Mouse (Mus musculus): ENCODE data around the gene Ephx1. TPM values are rescaled to one million over a fixed set of nuclear protein-coding genes. Genes with fewer than 3 reads are reported as not detected.
"Not testable (repeated sequence)": the region's sequence is repeated elsewhere in the genome, so short reads cannot be mapped to it uniquely, and the experiment has no call there.

Ephx1 gene
- polyA plus RNA-seq, 1 experiment, result 13.4 TPM

DNA sequence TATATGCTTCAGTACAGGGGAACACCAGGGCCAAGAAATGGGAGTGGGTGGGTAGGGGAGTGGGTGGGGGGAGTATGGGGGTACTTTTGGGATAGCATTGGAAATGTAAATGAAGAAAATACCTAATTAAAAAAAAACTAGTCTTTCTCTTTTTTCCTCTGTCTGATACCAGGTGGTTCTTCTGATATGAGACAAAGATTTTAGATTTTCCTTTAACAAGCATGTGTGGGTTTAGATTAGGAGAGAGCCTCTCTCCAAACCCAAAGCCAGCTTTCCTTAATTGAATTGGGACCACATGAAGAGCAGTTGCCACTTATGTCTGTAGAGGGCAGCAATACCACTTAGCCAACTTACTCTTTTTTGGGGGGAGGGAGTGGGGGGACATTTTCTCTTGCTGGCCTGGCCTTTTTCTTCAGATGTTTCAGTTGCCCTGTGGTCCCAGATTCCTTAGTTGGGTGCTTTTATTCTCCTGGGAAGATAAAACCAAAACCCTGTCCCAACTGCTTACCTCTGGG, 28.7 kb upstream of the Ephx1 start:
- H3K4me1 ChIP-seq (ENCODE audit: control insufficient read depth, insufficient read depth, low read length), result no peaks in the 10 kb centered on the region
- H3K4me3 ChIP-seq (replicated peaks; ENCODE audit: control insufficient read depth, low read depth, low read length), result no peak overlapping the region

DNA sequence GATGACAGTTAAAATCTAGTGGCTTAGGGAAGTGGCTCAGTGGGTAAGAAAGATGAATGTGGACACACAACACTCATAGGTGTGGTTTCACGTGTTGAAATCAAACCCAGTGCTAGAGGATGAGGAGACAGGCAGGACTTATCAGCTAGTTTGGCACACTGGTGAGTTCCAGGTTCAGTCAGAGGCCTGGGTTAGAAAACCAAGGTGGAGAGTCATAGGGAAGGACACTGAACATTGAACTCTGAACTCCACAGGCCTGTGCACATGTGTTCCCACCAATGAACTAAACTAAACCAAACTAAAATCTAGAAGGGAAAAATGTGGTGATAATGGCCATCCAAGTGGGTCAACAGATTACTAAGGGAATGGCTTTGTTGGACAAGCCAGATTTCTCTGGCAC, 26.8 kb upstream of the Ephx1 start:
- no peaks in the 10 kb centered on the region for H3K4me1 ChIP-seq (ENCODE audit: control insufficient read depth, insufficient read depth, low read length)
- no peak for TF ChIP-seq CTCF (IDR thresholded peaks at IDR 0.05; ENCODE audit: control insufficient read depth, insufficient read depth, low read length)
- TF ChIP-seq POLR2A (IDR thresholded peaks at IDR 0.05; ENCODE audit: borderline replicate concordance, control insufficient read depth, low read depth, low read length), result no peak
- WGBS, result 18% methylated on average over 1 of the region's 1 CpGs
- no peak overlapping the region for H3K4me3 ChIP-seq (replicated peaks; ENCODE audit: control insufficient read depth, low read depth, low read length)
- no peak overlapping the region for H3K27ac ChIP-seq (ENCODE audit: control insufficient read depth, insufficient read depth, low read depth, low read length, poor library complexity)

More for the DNA sequence above, 28.7 kb upstream of the Ephx1 start:
- TF ChIP-seq CTCF (IDR thresholded peaks at IDR 0.05; ENCODE audit: control insufficient read depth, insufficient read depth, low read length), result no peak
- TF ChIP-seq POLR2A (IDR thresholded peaks at IDR 0.05; ENCODE audit: borderline replicate concordance, control insufficient read depth, low read depth, low read length), result no peak
- no peak overlapping the region for H3K27ac ChIP-seq (ENCODE audit: control insufficient read depth, insufficient read depth, low read depth, low read length, poor library complexity)

DNA sequence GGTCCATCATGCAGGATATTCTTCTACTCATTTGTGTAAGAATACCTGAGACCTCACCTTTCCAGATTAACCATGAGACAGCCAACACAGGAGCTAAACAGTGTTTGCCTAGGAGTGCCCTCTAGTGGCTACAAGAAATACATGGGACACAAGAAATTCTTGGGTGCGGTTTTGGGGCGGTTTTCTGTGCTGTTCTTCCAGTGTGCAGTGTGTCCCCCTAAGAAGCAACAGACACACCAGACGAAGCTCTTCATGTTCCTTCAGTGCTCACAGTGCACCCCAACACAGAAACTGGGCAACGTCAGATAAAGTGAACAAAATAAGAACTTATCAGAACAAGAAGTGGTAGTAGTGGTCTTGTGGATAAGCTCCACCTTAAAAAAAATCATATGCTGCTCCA, 18.9 kb upstream of the Ephx1 start:
- 2% methylated on average over 4 of the region's 4 CpGs for WGBS
- TF ChIP-seq POLR2A (IDR thresholded peaks at IDR 0.05; ENCODE audit: borderline replicate concordance, control insufficient read depth, low read depth, low read length) (no peak), CTCF (IDR thresholded peaks at IDR 0.05; ENCODE audit: control insufficient read depth, insufficient read depth, low read length) (peak; percentile 29; the same call in 1 of the 2 replicates)
- Histone ChIP-seq H3K27ac (ENCODE audit: control insufficient read depth, insufficient read depth, low read depth, low read length, poor library complexity) (no peak overlapping the region), H3K4me1 (ENCODE audit: control insufficient read depth, insufficient read depth, low read length) (no peaks in the 10 kb centered on the region), H3K4me3 (replicated peaks; ENCODE audit: control insufficient read depth, low read depth, low read length) (no peak overlapping the region)

DNA sequence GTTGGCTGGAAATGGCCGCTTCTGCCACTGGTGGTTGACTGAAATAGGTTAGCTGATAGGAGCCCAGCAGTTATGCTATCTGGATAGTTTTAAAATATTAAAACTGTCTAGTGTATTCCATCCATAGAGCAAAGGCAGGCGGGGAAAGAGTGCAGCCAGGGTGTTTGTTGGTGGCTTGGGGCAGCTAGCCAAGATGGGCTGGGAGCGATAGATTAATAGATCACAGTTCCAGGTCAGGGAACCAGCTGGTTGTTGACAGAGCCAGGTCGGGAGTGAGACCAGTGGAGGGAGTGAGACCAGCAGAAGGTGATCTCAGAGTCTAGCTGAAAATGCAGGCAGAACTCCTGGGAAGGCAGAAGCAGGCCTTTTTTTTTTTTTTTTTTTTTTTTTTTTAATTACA, 16.9 kb upstream of the Ephx1 start:
- no peak overlapping the region for H3K4me3 ChIP-seq (replicated peaks; ENCODE audit: control insufficient read depth, low read depth, low read length)
- 54% methylated on average over 4 of the region's 4 CpGs for WGBS
- H3K4me1 ChIP-seq (ENCODE audit: control insufficient read depth, insufficient read depth, low read length), result no peaks in the 10 kb centered on the region
- no peak for TF ChIP-seq CTCF (IDR thresholded peaks at IDR 0.05; ENCODE audit: control insufficient read depth, insufficient read depth, low read length)
- TF ChIP-seq POLR2A (IDR thresholded peaks at IDR 0.05; ENCODE audit: borderline replicate concordance, control insufficient read depth, low read depth, low read length), result no peak
- no peak overlapping the region; the same call in 1 of the 2 replicates for H3K27ac ChIP-seq (ENCODE audit: control insufficient read depth, insufficient read depth, low read depth, low read length, poor library complexity)

DNA sequence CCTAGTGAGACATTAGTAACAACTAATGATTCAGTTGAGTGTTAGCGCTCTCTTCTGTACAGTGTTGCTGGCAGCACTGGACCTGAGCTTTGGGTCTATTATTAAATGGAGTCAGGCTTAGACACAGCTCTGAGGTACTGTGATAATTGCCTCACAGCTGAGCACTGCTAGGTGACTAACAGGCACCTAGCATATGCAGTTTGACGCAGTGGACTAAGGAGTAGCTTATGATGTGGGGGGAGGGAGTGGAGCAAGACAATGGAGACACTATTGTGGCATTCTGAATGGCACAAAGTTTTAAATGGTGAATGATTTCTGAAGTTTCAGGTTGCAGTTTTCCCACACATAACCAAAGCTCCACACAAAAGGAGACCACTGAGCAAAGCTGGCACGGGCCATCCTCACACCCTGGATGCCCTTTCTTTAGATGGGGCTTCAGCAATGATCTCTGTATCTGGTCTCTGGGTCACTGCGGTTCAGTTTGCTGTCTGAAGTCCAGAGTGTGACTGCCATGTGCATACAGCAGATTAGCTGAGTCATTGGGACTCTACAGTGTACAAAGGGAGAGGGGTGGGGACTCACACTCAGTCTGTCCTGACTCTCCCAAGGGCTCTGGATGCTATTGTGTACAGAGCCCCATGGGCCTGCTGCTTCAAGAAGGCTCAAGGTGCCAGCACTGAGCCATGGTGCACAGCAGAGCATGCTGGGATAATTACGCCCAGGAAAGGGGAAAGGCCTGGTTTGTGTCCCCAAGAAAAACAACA, 14.5 kb upstream of the Ephx1 start:
- H3K27ac ChIP-seq (ENCODE audit: control insufficient read depth, insufficient read depth, low read depth, low read length, poor library complexity); H3K4me3 ChIP-seq (replicated peaks; ENCODE audit: control insufficient read depth, low read depth, low read length); H3K4me1 ChIP-seq (ENCODE audit: control insufficient read depth, insufficient read depth, low read length): not testable (repeated sequence)
- WGBS, result 77% methylated on average over 5 of the region's 5 CpGs

DNA sequence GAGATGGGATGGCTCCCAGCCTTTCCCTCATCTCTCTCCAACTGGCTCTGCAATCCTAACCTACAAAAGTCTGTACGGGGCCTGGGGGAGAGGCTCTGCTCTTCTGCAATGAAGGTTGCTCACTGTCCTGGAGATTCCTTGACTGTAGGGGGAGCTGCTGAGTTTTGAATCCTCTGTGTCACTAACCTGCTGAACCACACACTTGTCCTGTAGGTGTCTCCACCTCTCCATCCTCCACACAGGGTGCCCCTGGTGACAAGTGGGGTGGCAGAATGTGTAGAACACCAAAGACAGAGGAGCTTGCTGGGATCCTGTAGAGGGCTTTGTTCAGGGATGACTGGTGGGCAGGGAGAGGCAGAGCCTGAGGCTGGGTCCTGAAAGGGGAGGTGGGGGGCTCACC, 1.6 kb upstream of the Ephx1 start:
- Histone ChIP-seq H3K4me1 (ENCODE audit: control insufficient read depth, insufficient read depth, low read length) (no peaks in the 10 kb centered on the region), H3K4me3 (replicated peaks; ENCODE audit: control insufficient read depth, low read depth, low read length) (no peak overlapping the region), H3K27ac (ENCODE audit: control insufficient read depth, insufficient read depth, low read depth, low read length, poor library complexity) (no peak overlapping the region)
- WGBS, result 0% methylated on average over 1 of the region's 1 CpGs
- TF ChIP-seq CTCF (IDR thresholded peaks at IDR 0.05; ENCODE audit: control insufficient read depth, insufficient read depth, low read length) (peak; percentile 80), POLR2A (IDR thresholded peaks at IDR 0.05; ENCODE audit: borderline replicate concordance, control insufficient read depth, low read depth, low read length) (no peak)

DNA sequence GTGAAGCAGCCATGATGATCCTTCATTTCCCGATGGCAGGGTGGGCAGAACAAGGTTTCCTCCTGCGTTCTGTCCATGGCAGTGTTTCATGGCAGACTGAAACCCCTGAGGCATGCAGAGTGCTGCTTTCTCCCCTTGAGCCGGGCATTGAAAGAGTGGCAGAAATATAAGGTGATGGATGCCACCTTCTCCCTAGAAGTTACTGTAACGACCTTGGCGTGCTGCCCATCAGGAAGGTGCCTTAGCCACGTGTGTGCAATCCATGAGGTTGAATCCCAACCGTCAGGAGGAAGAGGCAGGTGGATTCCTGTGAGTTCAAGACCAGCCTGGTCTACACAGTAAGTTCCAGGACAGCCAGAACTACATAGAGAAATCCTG, 773 bp upstream of the Ephx1 start:
- Histone ChIP-seq H3K27ac (ENCODE audit: control insufficient read depth, insufficient read depth, low read depth, low read length, poor library complexity) (no peak overlapping the region), H3K4me1 (ENCODE audit: control insufficient read depth, insufficient read depth, low read length) (no peaks in the 10 kb centered on the region), H3K4me3 (replicated peaks; ENCODE audit: control insufficient read depth, low read depth, low read length) (no peak overlapping the region)
- WGBS, result 68% methylated on average over 7 of the region's 7 CpGs
- TF ChIP-seq CTCF (IDR thresholded peaks at IDR 0.05; ENCODE audit: control insufficient read depth, insufficient read depth, low read length) (no peak), POLR2A (IDR thresholded peaks at IDR 0.05; ENCODE audit: borderline replicate concordance, control insufficient read depth, low read depth, low read length) (no peak)

DNA sequence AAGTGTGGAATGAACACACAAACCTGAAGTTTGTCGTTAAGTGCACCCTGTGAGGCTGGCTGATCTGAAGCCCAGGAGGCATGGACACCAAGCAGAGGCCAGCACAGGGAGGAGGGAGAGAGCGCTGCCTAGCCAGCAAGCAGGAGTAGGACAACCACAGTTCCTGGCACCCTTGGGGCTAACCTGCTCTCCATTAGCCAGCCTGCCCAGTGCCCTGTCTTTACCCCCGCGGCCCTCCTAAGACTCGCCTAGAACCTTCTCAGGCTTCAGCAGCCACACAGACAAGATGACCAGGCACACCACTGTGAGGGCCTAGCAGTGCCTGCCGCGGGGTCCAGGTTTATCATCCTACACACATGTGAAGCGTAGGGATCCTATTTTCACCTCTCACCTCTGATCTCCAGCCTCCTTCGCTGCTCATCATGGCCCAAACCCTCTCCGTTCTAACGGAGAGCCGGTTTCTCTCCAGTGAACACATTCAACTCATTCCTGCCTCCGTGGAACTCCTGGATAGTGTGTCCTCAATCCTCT, 2.7 kb downstream of the Ephx1 start:
- TF ChIP-seq POLR2A (IDR thresholded peaks at IDR 0.05; ENCODE audit: borderline replicate concordance, control insufficient read depth, low read depth, low read length), result no peak
- TF ChIP-seq CTCF (IDR thresholded peaks at IDR 0.05; ENCODE audit: control insufficient read depth, insufficient read depth, low read length), result no peak
- WGBS, result 82% methylated on average over 13 of the region's 13 CpGs

More for the DNA sequence above, 2.7 kb downstream of the Ephx1 start:
- H3K27ac ChIP-seq (ENCODE audit: control insufficient read depth, insufficient read depth, low read depth, low read length, poor library complexity), result no peak overlapping the region
- H3K4me1 ChIP-seq (ENCODE audit: control insufficient read depth, insufficient read depth, low read length), result no peaks in the 10 kb centered on the region
- no peak overlapping the region for H3K4me3 ChIP-seq (replicated peaks; ENCODE audit: control insufficient read depth, low read depth, low read length)

Data from bone marrow, adult 2 months (tissue).